Mouse (Mus musculus): ENCODE results near the gene Pex5l.

- TF ChIP-seq CTCF (IDR thresholded peaks at IDR 0.05; ENCODE audit: insufficient read depth, low read depth, low read length) (no peak), POLR2A (IDR thresholded peaks at IDR 0.05; ENCODE audit: insufficient read depth, low read depth, low read length) (no peak)
Observed at GRCm38 (mm10) chr3:33073905-33074265, 69.2 kb downstream of the Pex5l start.

Measured in olfactory bulb, adult 2 months (tissue).